Mouse (Mus musculus) spleen, adult 2 months (tissue): ENCODE measurements at regions not wholly inside any gene's neighbourhood (a gene's known extent, or its start where the extent isn't known, plus 50 kb on each side); places are given as distances from the start of the nearest gene placed in this dataset.

Source experiments
- CTCF ChIP-seq: fragments of 200-500 bp; IDR thresholded peaks from 2 replicates; pipeline ENCODE4 v1.5.1; 2011; ENCODE audit warnings: mild to moderate bottlenecking, inconsistent platforms; ENCODE audit not compliant: insufficient read depth, insufficient read length, insufficient replicate concordance; ENCODE audit errors: extremely low read depth
- POLR2A ChIP-seq: fragments of 200-500 bp; IDR thresholded peaks from 2 replicates; pipeline ENCODE4 v1.6.1; 2011; ENCODE audit warnings: low read depth, low read length, inconsistent platforms

DNA sequence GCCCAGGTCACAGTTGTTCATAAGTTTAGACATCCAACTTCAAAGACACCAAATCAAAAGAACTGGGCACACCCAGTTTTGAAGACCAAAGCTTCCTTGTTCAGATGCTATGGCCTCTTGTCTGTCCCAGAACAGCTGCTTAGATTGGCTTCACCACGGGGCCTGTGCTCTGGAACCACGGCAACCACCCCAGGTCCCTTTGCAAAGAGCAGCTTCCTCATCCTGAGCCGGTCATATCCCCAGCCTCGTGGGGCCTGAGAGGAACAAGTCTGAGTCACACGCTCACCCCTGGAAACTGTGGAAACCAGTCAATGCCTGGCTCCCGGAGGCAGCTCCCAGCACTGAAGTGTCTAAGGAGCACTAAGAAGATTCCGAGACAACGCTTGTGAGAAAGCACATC, 264.8 kb upstream of the Sulf2 start:
- TF ChIP-seq POLR2A (no peak), CTCF (no peak)
